Mouse (Mus musculus) heart, embryonic 14.5 days (tissue): ENCODE data around the gene Rbp2. TPM values are rescaled to one million over a fixed set of nuclear protein-coding genes. Genes with fewer than 3 reads are reported as not detected.

Experiments used
- ATAC-seq: fragments of 200-750 bp; cut with Nextera tagmentation; 2 replicates; pipeline ENCODE4 v1.8.0; 2017; ENCODE audit warnings: low read depth, moderate TSS enrichment; ENCODE audit not compliant: insufficient number of reproducible peaks, insufficient read depth, low FRiP score
- H3K27ac ChIP-seq, 2 experiments: fragments of 200-500 bp in 1 of 2; fragments of 300-500 bp in 1 of 2; sonication (generic) in 1 of 2; replicated peaks in 1 of 2; 2 replicates each; pipeline ENCODE4 v1.5.1; 2012 to 2014; ENCODE audit warnings: low read depth in 2 of 2, low read length in 2 of 2, control low read depth in 1 of 2, mild to moderate bottlenecking in 1 of 2, mixed read lengths in 1 of 2; ENCODE audit not compliant: control insufficient read depth in 1 of 2, insufficient read depth in 1 of 2
- H3K27me3 ChIP-seq: fragments of 300-500 bp; sonication (generic); 2 replicates; pipeline ENCODE4 v1.6.1; 2014; ENCODE audit warnings: mild to moderate bottlenecking, low read length, control low read depth; ENCODE audit not compliant: control insufficient read depth, insufficient read depth
- H3K36me3 ChIP-seq: fragments of 300-500 bp; sonication (generic); 2 replicates; pipeline ENCODE4 v1.6.1; 2014; ENCODE audit warnings: mild to moderate bottlenecking, control low read depth, low read length, mixed read lengths; ENCODE audit not compliant: control insufficient read depth, insufficient read depth
- H3K4me1 ChIP-seq, 2 experiments: fragments of 200-500 bp in 1 of 2; fragments of 300-500 bp in 1 of 2; sonication (generic) in 1 of 2; 2 replicates each; pipeline ENCODE4 v1.6.1; 2012 to 2014; ENCODE audit warnings: low read length in 2 of 2, control low read depth in 1 of 2, mixed read lengths in 1 of 2; ENCODE audit not compliant: control insufficient read depth in 2 of 2, insufficient read depth in 2 of 2
- H3K4me2 ChIP-seq: fragments of 300-500 bp; sonication (generic); 2 replicates; pipeline ENCODE4 v1.6.1; 2014; ENCODE audit warnings: mild to moderate bottlenecking, low read length
- H3K4me3 ChIP-seq, 2 experiments: fragments of 200-500 bp in 1 of 2; fragments of 300-500 bp in 1 of 2; sonication (generic) in 1 of 2; 2 replicates each; pipeline ENCODE4 v1.5.1; 2012 to 2014; ENCODE audit warnings: low read length in 2 of 2, mild to moderate bottlenecking in 2 of 2, control low read depth in 1 of 2, low read depth in 1 of 2, moderate library complexity in 1 of 2; ENCODE audit not compliant: control insufficient read depth in 1 of 2, insufficient read depth in 1 of 2
- H3K9ac ChIP-seq: fragments of 300-500 bp; sonication (generic); 2 replicates; pipeline ENCODE4 v1.6.1; 2014; ENCODE audit warnings: mild to moderate bottlenecking, low read length
- H3K9me3 ChIP-seq: fragments of 300-500 bp; sonication (generic); 2 replicates; pipeline ENCODE4 v1.6.1; 2016; ENCODE audit warnings: low read length, control low read depth; ENCODE audit not compliant: control insufficient read depth
- WGBS: fragments of 180-500 bp; shearing (Covaris S2); extraction: QIAGEN DNeasy Blood & Tissue Kit; methylation state at CpG from one replicate; pipeline ENCODE4 v1.1.7; 2014; 5-methylcytosine and 5-hydroxymethylcytosine counted together
- polyA plus RNA-seq: library from polyadenylated mRNA; unstranded; fragments of >200 nt; fragmentation: Nextera tagmentation; extraction: Ambion mirVana; gene quantifications from 2 replicates; pipeline ENCODE4 v1.2.1, GENCODE M21; 2014

Rbp2 gene
- polyA plus RNA-seq, 1 experiment from 2014 or later, result 0.35 TPM

GRCm38 (mm10) chr9:98538017-98538712 lies 52.2 kb downstream of the Rbp2 start:
- WGBS, result 41% methylated on average over 13 of the region's 13 CpGs
- peak overlapping the region; percentile 35 for H3K4me2 ChIP-seq
- peaks cover 3 to 6% of the 10 kb centered on the region in 2 experiments; a peak in 2 of 4 replicates for H3K4me1 ChIP-seq
- H3K9me3 ChIP-seq, result no peaks in the 10 kb centered on the region
- no peaks in the 10 kb centered on the region for H3K36me3 ChIP-seq
- ATAC-seq, result no peak
- H3K4me3 ChIP-seq, result no peak overlapping the region
- no peak overlapping the region for H3K27ac ChIP-seq
- H3K9ac ChIP-seq, result no peak overlapping the region; the same call in 1 of the 2 replicates
- no peaks in the 10 kb centered on the region for H3K27me3 ChIP-seq

DNA sequence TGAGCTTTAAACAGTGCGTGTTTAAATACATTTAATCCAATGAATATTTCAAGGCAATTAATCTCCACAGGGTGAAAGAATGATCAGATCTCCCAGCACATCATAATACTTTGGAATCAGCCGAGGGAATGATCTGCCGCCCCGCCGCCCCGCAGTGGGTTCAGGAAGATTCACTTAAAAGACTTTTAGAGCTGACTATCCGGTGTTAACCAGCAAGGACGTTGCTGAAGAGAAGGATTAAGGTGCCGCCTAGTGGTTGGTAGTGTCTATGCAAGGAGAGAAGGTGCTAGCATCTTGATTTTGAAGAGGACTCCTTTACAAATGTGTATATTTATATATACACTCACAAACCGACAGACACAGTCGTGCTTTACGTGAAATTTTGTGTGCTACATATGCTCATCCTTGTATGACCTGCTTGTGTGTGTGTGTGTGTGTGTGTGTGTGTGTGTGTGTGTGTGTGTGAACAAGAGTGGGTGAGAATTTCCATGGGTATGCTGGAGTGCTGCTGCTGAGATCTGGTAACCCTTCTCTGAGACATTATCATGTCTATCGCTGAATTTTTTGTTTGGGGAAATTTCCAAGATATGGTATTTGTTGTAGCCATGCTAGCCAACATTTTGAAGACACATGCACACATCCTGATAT lies 52.9 kb downstream of the Rbp2 start:
- no peak overlapping the region; the same call in 1 of the 2 replicates for H3K9ac ChIP-seq
- H3K9me3 ChIP-seq, result no peaks in the 10 kb centered on the region
- H3K4me2 ChIP-seq, result peak overlapping the region; percentile 35
- no peak for ATAC-seq
- H3K4me3 ChIP-seq, result no peak overlapping the region
- no peak overlapping the region for H3K27ac ChIP-seq
- H3K4me1 ChIP-seq, result peaks cover 3 to 6% of the 10 kb centered on the region in 2 experiments; a peak in 2 of 4 replicates
- no peaks in the 10 kb centered on the region for H3K27me3 ChIP-seq
- 4% methylated on average over 13 of the region's 13 CpGs for WGBS
- no peaks in the 10 kb centered on the region for H3K36me3 ChIP-seq

- Histone ChIP-seq H3K27me3 (no peaks in the 10 kb centered on the region), H3K4me1 (no peaks in the 10 kb centered on the region), H3K9ac (no peak overlapping the region), H3K27ac (no peak overlapping the region), H3K4me3 (no peak overlapping the region), H3K9me3 (no peaks in the 10 kb centered on the region), H3K4me2 (no peak overlapping the region), H3K36me3 (no peaks in the 10 kb centered on the region)
- WGBS, result 81% methylated on average over 3 of the region's 3 CpGs
- no peak for ATAC-seq
Measured at GRCm38 (mm10) chr9:98544042-98544441, 58.1 kb downstream of the Rbp2 start.

Other genes with a start within 250 kb of the Rbp2 start
- gene Nmnat3, start 198.7 kb upstream of the Rbp2 start, polyA plus RNA-seq, result 10.0 and 11.2 TPM in 2 replicates
- 58.9 and 70.7 TPM in 2 replicates for gene Rbp1, start 63.2 kb upstream of the Rbp2 start, polyA plus RNA-seq
- 132 and 141 TPM in 2 replicates for gene Copb2, start 77.6 kb downstream of the Rbp2 start, polyA plus RNA-seq
- 51.8 and 55.9 TPM in 2 replicates for gene Mrps22, start 115.5 kb downstream of the Rbp2 start, polyA plus RNA-seq